Mouse (Mus musculus): ENCODE measurements around the gene Dnase2b.

Dnase2b gene

GRCm38 (mm10) chr3:146569594-146569993, 45.8 kb downstream of the Dnase2b start:
- DNase-seq (ENCODE audit: low spot score) = no peak

- DNase-seq (ENCODE audit: low spot score) = no peak
These were observed 47.4 kb downstream of the Dnase2b start for GRCm38 (mm10) chr3:146567884-146568530.

- DNase-seq (ENCODE audit: low spot score) = no peak
These were observed 48.0 kb downstream of the Dnase2b start for GRCm38 (mm10) chr3:146567366-146567765.

GRCm38 (mm10) chr3:146565065-146565411, 50.4 kb downstream of the Dnase2b start:
- DNase-seq (ENCODE audit: low spot score) = no peak

GRCm38 (mm10) chr3:146564268-146565064, 50.9 kb downstream of the Dnase2b start:
- peak; percentile 28 for DNase-seq (ENCODE audit: low spot score)

- DNase-seq (ENCODE audit: low spot score) = no peak
These were observed 52.5 kb downstream of the Dnase2b start for GRCm38 (mm10) chr3:146562936-146563335.

- no peak for DNase-seq (ENCODE audit: low spot score)
These were observed 57.9 kb downstream of the Dnase2b start for GRCm38 (mm10) chr3:146557507-146557906.

- DNase-seq (ENCODE audit: low spot score) = no peak
These were observed 58.8 kb downstream of the Dnase2b start for GRCm38 (mm10) chr3:146556567-146556966.

GRCm38 (mm10) chr3:146554816-146555215, 60.6 kb downstream of the Dnase2b start:
- no peak for DNase-seq (ENCODE audit: low spot score)

- DNase-seq (ENCODE audit: low spot score) = no peak
These were observed 71.8 kb downstream of the Dnase2b start for GRCm38 (mm10) chr3:146543632-146544031.

- DNase-seq (ENCODE audit: low spot score) = no peak
These were observed 74.7 kb downstream of the Dnase2b start for GRCm38 (mm10) chr3:146540521-146541273.

GRCm38 (mm10) chr3:146534986-146535385, 80.4 kb downstream of the Dnase2b start:
- no peak for DNase-seq (ENCODE audit: low spot score)
